Mouse (Mus musculus) CD8-positive naive resting alpha-beta T cell, adult 57 days (primary cell): ENCODE measurements around the gene Mitf. TPM values are rescaled to one million over a fixed set of nuclear protein-coding genes. Genes with fewer than 3 reads are reported as not detected.

Experiments used
- total RNA-seq: library from RNA; stranded (reverse); gene quantifications from one replicate; pipeline ENCODE4 v1.2.4, GENCODE M21; 2023

The Mitf gene
- 2.1 TPM for total RNA-seq

GRCm38 (mm10) chr6:97806781-97807743 is at the start of gene Mitf:
Gene Mitf (plus strand): TSS chr6:97807052.

Other genes with a start within 250 kb of the Mitf start
- 5.7 TPM for gene Frmd4b, start 189.5 kb upstream of the Mitf start, total RNA-seq